ENCODE assay signal across 9 mouse cellular contexts in the genomic region with DNA sequence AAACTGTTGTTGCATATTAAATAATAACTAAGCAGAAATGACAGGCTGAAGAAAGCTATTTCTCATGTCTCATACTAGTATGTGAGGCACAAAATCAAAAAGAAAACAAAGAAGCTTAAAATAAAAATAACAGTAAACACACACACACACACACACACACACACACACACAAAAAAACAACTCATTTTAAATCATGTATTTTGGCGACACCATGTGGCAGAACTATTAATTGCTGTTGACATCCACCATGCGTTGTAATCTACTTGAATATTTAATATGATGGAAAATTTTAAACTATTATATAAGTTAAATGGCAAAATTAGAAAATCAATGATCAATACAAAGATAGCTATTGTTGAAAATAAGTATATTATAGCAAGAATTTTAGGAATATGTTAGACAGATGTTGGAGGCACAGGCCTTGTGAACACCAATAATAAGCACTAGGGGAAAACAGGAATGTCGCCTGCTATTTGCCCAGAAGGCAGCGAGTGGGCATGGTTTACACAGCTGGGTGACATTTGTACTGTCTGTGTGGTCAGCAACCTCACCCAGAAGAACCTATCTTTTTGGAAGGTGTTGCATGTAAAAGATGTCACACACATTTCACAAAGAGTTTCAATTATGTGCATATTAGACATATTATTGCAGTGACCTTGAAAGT. TPM values are rescaled to one million over a fixed set of nuclear protein-coding genes. Genes with fewer than 3 reads are reported as not detected.
DNase-seq lines count a peak whose midpoint lies in the region; ATAC-seq and TF ChIP-seq lines count a peak whose summit lies in the region.
"Had no signal": no experiment of that assay in that cellular context is flagged by ENCODE, and none has a peak within 500 bp of the region (broad histone marks: within the 10 kb centered on the region; RNA-seq: fewer than 3 reads in every experiment).

No protein-coding gene starts in this region.

- whole genome bisulfite sequencing in liver, postnatal 0 days (ENCODE audit: insufficient replicate concordance), result 27% methylated on average over 4 of the region's 4 CpGs
- 24% methylated on average over 4 of the region's 4 CpGs for WGBS in liver, embryonic 11.5 days

- no peaks in the 10 kb centered on the region for H3K27me3 ChIP-seq in liver, postnatal 0 days (ENCODE audit: insufficient read depth, low read length)
- no peaks in the 10 kb centered on the region for H3K27me3 ChIP-seq in liver, embryonic 11.5 days (replicated peaks; ENCODE audit: control insufficient read depth, insufficient read depth, low read length)

- H3K9me3 ChIP-seq in liver, postnatal 0 days (ENCODE audit: low read length), result no peaks in the 10 kb centered on the region
- no peaks in the 10 kb centered on the region for H3K9me3 ChIP-seq in liver, embryonic 11.5 days (ENCODE audit: control insufficient read depth, low read length)

- no peak overlapping the region for H3K4me3 ChIP-seq in liver, postnatal 0 days (ENCODE audit: low read depth, low read length)
- no peak overlapping the region for H3K4me3 ChIP-seq in liver, embryonic 11.5 days (ENCODE audit: low read depth, low read length)

- no peak overlapping the region for H3K4me2 ChIP-seq in liver, postnatal 0 days (ENCODE audit: low read depth, low read length)
- no peak overlapping the region for H3K4me2 ChIP-seq in liver, embryonic 11.5 days

- no peaks in the 10 kb centered on the region for H3K36me3 ChIP-seq in liver, postnatal 0 days (replicated peaks; ENCODE audit: insufficient read depth, low read length)
- H3K36me3 ChIP-seq in liver, embryonic 11.5 days (ENCODE audit: control insufficient read depth, insufficient read depth, low read length), result no peaks in the 10 kb centered on the region

- DNase-seq in adrenal gland, postnatal 10 days, result peak; percentile 53
- DNase-seq in adrenal gland, adult 8-10 months, result no peak
- peak; percentile 19 for DNase-seq in liver, postnatal 0 days
- no peak for DNase-seq in liver, embryonic 11.5 days (ENCODE audit: low spot score)
- peak; percentile 29 for DNase-seq in cerebellum, adult 8-10 months
- DNase-seq in kidney, postnatal 4 days, result peak; percentile 45 to 51
- peak; percentile 36 to 46 for DNase-seq in right cerebral cortex, postnatal 10 days (ENCODE audit: low spot score in 2 of 2)

- H3K27ac ChIP-seq in liver, postnatal 0 days (ENCODE audit: low read depth), result no peak overlapping the region
- no peak overlapping the region for H3K27ac ChIP-seq in liver, embryonic 11.5 days (ENCODE audit: low read depth, low read length)

- no peak overlapping the region for H3K9ac ChIP-seq in liver, postnatal 0 days (replicated peaks)
- no peak overlapping the region for H3K9ac ChIP-seq in liver, embryonic 11.5 days (ENCODE audit: low read depth, low read length)

- no peak for ATAC-seq in liver, postnatal 0 days
- no peak for ATAC-seq in liver, embryonic 11.5 days (replicated peaks; ENCODE audit: low FRiP score)
- no peak for ATAC-seq in megakaryocyte, adult 5-6 weeks (ENCODE audit: poor library complexity, severe bottlenecking)

- no peak for TF ChIP-seq EP300 in liver, postnatal 0 days (IDR thresholded peaks at IDR 0.05; ENCODE audit: low read depth)

- peak; percentile 56 for TF ChIP-seq CTCF in liver, postnatal 0 days (IDR thresholded peaks at IDR 0.05; ENCODE audit: low read depth)

- no peaks in the 10 kb centered on the region for H3K4me1 ChIP-seq in liver, postnatal 0 days (ENCODE audit: insufficient read depth)
- no peaks in the 10 kb centered on the region for H3K4me1 ChIP-seq in liver, embryonic 11.5 days (replicated peaks; ENCODE audit: control insufficient read depth, insufficient read depth, low read length)

RNA-seq across cellular contexts. Expression of a gene that starts 18.7 kb away (rescaled TPM):
- 1 to 10 TPM; 1.1 to 1.2 TPM for total RNA-seq in adrenal gland, postnatal 10 days (2021)
- under 1 TPM; 0.17 to 0.43 (median 0.28) TPM for total RNA-seq in adrenal gland, adult 8-10 months (2022)
- 0.90 and 0.96 TPM in 2 replicates for polyA plus RNA-seq in liver, postnatal 0 days (2015; fragmentation: Nextera tagmentation; extraction: Ambion mirVana)
- polyA plus RNA-seq in liver, embryonic 11.5 days (2014; fragmentation: Nextera tagmentation; extraction: Ambion mirVana), result 2.6 and 3.4 TPM in 2 replicates
- total RNA-seq in megakaryocyte, adult 5-6 weeks (2015), result not detected in 2 replicates
- not detected in 2 replicates for total RNA-seq in megakaryocyte, adult 5-6 weeks (2017)
- polyA plus RNA-seq: C2C12 had no signal

RNA-seq across cellular contexts. Expression of a gene that starts 46.2 kb away (rescaled TPM):
- 1 to 10 TPM; 1.1 to 1.4 TPM for total RNA-seq in adrenal gland, postnatal 10 days (2021)
- under 1 TPM in 2 of 4 experiments, not detected in 2; 0.03 to 0.11 TPM for total RNA-seq in adrenal gland, adult 8-10 months (2022)
- 3.3 and 3.6 TPM in 2 replicates for polyA plus RNA-seq in liver, postnatal 0 days (2015; fragmentation: Nextera tagmentation; extraction: Ambion mirVana)
- polyA plus RNA-seq in liver, embryonic 11.5 days (2014; fragmentation: Nextera tagmentation; extraction: Ambion mirVana), result 0.21 and 0.22 TPM in 2 replicates
- total RNA-seq in megakaryocyte, adult 5-6 weeks (2015), result not detected in 2 replicates
- total RNA-seq in megakaryocyte, adult 5-6 weeks (2017), result not detected in 2 replicates
- polyA plus RNA-seq: C2C12 had no signal

Comparison
In these comparisons a context has a peak if more than half of its experiments do, and no peak if none do; other contexts are left out.
1. DNase-seq: peak in adrenal gland, postnatal 10 days (single experiment), liver, postnatal 0 days (single experiment), cerebellum, adult 8-10 months (single experiment), kidney, postnatal 4 days (2 of 2) and right cerebral cortex, postnatal 10 days (2 of 2); none in adrenal gland, adult 8-10 months (single experiment) and liver, embryonic 11.5 days (single experiment).